Mouse (Mus musculus): Measurements from ENCODE around the gene Fbxo34. TPM values are rescaled to one million over a fixed set of nuclear protein-coding genes. Genes with fewer than 3 reads are reported as not detected.

The Fbxo34 gene
- total and polyA plus RNA-seq, 3 experiments = 17.9 to 27.5 (median 20.6) TPM

DNA sequence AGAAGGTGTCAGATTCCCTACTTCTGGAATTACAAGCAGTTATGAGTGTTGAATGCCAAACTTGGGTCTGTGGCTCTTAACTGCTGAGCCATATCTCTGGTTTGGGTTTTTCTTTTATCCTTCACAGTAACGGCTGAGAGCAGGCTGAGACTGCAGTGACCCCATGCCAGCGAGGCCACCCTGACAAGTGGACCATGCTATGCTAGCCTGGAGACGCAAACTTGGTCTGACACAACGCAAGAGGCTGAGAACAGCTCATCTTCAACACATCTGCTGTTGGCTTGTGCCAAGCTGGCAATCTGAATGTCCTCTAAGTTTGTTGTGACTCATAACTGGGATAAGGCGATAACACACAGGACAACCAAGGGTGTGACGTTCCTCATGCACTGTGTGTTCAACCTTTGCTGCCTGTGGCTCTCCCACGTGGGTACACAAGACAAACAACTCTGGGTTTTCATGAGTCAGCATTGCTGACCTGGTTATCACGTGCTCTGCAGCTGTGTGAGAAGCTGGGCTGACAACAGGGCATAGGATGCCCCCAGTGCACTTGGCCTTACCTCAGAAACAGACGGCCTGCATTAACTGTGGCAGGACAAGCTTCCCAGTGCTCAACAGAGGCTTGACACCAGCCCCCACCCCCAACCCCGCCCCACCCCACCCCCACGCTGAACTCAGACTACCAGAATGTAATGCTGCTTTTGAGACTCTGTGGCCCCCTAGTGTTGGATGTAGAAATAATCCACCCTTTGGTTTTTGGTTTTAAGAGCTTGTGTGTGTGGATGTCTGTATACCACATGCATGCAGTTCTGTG, 83.3 kb downstream of the Fbxo34 start:
- Histone ChIP-seq H3K36me3 (replicated peaks) (peaks cover 16% of the 10 kb centered on the region), H3K4me3 (ENCODE audit: low read depth, low read length) (peak overlapping the region; percentile 23; the same call in 1 of the 2 replicates), H3K9me3 (replicated peaks) (no peaks in the 10 kb centered on the region), H3K4me1 (ENCODE audit: insufficient read depth, low read depth, low read length) (peaks cover 41% of the 10 kb centered on the region), H3K27me3 (ENCODE audit: insufficient read depth, low read length) (no peaks in the 10 kb centered on the region)
- ATAC-seq (ENCODE audit: extremely low read depth, insufficient number of reproducible peaks, low FRiP score, poor library complexity, severe bottlenecking) = peak; percentile 93
- TF ChIP-seq POLR2AphosphoS5 (IDR thresholded peaks at IDR 0.05; ENCODE audit: insufficient replicate concordance, low read depth, low read length) (no peak), TAL1 (conservative IDR thresholded peaks at IDR 0.05; ENCODE audit: low read depth, low read length) (peak; percentile 78), GATA2 (IDR thresholded peaks at IDR 0.05; ENCODE audit: borderline replicate concordance, low read depth, low read length) (no peak)
- DNase-seq (ENCODE audit: low spot score) = peak; percentile 71

DNA sequence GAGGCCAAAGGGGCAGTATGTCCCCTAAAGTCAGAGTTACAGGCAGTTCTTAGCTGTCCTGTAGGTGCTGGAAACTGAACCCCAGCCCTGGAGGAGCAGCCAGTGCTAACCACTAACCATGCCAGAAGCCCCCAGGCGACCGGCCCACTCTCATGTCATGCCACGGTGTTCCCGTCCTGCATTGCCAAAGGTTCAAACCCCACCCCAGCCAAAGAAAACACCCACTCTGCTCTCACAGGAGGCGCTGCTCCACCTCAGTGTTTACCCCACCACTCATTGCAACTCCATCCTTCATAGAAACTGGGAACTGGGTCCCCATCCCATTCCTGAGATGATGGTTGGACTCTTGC, 83.9 kb downstream of the Fbxo34 start:
- Histone ChIP-seq H3K27me3 (ENCODE audit: insufficient read depth, low read length) (no peaks in the 10 kb centered on the region), H3K9me3 (replicated peaks) (no peaks in the 10 kb centered on the region), H3K4me1 (ENCODE audit: insufficient read depth, low read depth, low read length) (peaks cover 36% of the 10 kb centered on the region), H3K4me3 (ENCODE audit: low read depth, low read length) (peak overlapping the region; percentile 40; the same call in 1 of the 2 replicates), H3K36me3 (replicated peaks) (peaks cover 16% of the 10 kb centered on the region)
- TF ChIP-seq CTCF (IDR thresholded peaks at IDR 0.05; ENCODE audit: low read depth, low read length) (no peak), TAL1 (conservative IDR thresholded peaks at IDR 0.05; ENCODE audit: low read depth, low read length) (no peak), POLR2AphosphoS5 (IDR thresholded peaks at IDR 0.05; ENCODE audit: insufficient replicate concordance, low read depth, low read length) (no peak), GATA2 (IDR thresholded peaks at IDR 0.05; ENCODE audit: borderline replicate concordance, low read depth, low read length) (no peak), GATA1 (IDR thresholded peaks at IDR 0.05; ENCODE audit: borderline replicate concordance, low read length) (no peak)
- ATAC-seq (ENCODE audit: extremely low read depth, insufficient number of reproducible peaks, low FRiP score, poor library complexity, severe bottlenecking) (no peak), DNase-seq (ENCODE audit: low spot score) (no peak)

DNA sequence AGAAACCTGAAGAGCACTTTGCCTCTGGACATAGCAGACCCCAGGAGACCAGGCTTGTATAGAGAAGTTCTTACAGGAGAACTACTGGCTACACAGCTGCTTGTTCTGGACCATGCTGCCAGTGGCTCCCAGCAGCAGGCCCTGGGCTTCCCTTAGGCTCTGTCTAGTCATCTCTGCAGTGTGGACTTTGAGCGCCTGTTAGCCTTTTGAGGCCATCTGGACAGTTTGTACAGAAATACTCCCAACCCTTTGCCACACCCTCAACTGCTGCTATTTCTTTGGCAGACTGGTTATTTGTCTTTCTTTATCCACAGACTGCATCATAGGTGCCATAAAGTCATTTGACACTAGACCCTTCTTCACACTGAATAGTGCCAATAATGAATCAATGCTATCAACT, 84.9 kb downstream of the Fbxo34 start:
- H3K36me3 ChIP-seq (replicated peaks) = peaks cover 14% of the 10 kb centered on the region

DNA sequence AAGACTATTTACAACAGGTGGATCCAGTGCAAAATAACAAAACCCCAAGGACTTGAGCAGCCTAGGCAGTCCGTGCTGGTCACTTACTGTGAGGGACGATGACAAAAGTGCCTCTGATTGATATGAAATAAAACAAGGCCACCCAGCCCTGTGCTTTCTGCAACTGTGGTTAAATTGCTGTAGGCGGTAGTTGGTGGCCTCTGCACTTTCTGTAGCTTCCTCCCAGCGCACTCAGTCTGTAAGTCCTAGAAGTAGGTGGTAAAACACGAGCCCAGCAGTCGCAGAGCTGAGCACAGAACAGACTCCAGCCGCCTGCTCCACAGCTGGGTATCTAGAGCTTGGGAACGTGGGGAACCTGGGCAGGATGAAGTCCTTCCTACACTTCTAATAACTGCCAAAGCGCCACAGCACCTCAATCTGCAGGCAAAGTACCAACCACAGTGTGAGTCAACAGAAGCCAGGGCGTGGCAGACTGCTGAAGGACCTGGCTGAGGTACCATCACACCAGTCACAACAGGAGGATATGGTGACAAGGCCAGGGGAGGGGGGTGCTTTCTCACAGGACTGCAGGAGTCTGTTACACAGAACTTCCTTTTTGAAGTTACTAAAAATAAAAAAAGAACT, 91.2 kb downstream of the Fbxo34 start:
- Histone ChIP-seq H3K4me3 (ENCODE audit: low read depth, low read length) (no peak overlapping the region), H3K9me3 (replicated peaks) (no peaks in the 10 kb centered on the region), H3K36me3 (replicated peaks) (peaks cover 51% of the 10 kb centered on the region), H3K4me1 (ENCODE audit: insufficient read depth, low read depth, low read length) (peaks cover 38% of the 10 kb centered on the region), H3K27me3 (ENCODE audit: insufficient read depth, low read length) (no peaks in the 10 kb centered on the region)
- TF ChIP-seq GATA1 (IDR thresholded peaks at IDR 0.05; ENCODE audit: borderline replicate concordance, low read length) (no peak), CTCF (IDR thresholded peaks at IDR 0.05; ENCODE audit: low read depth, low read length) (no peak), TAL1 (conservative IDR thresholded peaks at IDR 0.05; ENCODE audit: low read depth, low read length) (no peak)
- ATAC-seq (ENCODE audit: extremely low read depth, insufficient number of reproducible peaks, low FRiP score, poor library complexity, severe bottlenecking) (no peak), DNase-seq (ENCODE audit: low spot score) (no peak)

More for the DNA sequence above, 84.9 kb downstream of the Fbxo34 start:
- Histone ChIP-seq H3K27me3 (ENCODE audit: insufficient read depth, low read length) (no peaks in the 10 kb centered on the region), H3K4me1 (ENCODE audit: insufficient read depth, low read depth, low read length) (peaks cover 34% of the 10 kb centered on the region), H3K9me3 (replicated peaks) (no peaks in the 10 kb centered on the region), H3K4me3 (ENCODE audit: low read depth, low read length) (no peak overlapping the region)
- DNase-seq (ENCODE audit: low spot score) (no peak), ATAC-seq (ENCODE audit: extremely low read depth, insufficient number of reproducible peaks, low FRiP score, poor library complexity, severe bottlenecking) (no peak)
- no peak for TF ChIP-seq TAL1 (conservative IDR thresholded peaks at IDR 0.05; ENCODE audit: low read depth, low read length)
- TF ChIP-seq POLR2AphosphoS5 (IDR thresholded peaks at IDR 0.05; ENCODE audit: insufficient replicate concordance, low read depth, low read length) = no peak
- no peak for TF ChIP-seq GATA2 (IDR thresholded peaks at IDR 0.05; ENCODE audit: borderline replicate concordance, low read depth, low read length)
- no peak for TF ChIP-seq GATA1 (IDR thresholded peaks at IDR 0.05; ENCODE audit: borderline replicate concordance, low read length)
- TF ChIP-seq CTCF (IDR thresholded peaks at IDR 0.05; ENCODE audit: low read depth, low read length) = no peak

DNA sequence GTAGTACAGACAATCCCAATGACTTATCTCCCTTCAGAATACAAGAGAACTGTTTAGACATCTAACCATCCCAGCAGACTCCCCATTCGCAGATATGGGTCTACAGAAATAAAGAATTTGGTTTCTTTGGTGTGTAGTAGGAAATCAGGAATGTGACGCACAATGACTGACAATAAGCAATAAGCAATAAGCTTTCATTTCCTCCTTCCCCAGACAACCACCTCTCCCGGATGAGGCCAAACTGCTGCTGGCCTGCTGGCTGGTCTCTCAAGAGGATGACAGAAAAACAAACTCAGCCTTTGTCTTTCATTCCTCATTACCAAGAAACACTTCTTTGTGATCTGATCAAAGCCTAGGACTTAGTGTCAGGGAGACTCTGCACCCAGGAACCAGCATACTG, 92.1 kb downstream of the Fbxo34 start:
- H3K4me1 ChIP-seq (ENCODE audit: insufficient read depth, low read depth, low read length) = peaks cover 36% of the 10 kb centered on the region
- H3K36me3 ChIP-seq (replicated peaks) = peaks cover 60% of the 10 kb centered on the region
- TF ChIP-seq CTCF (IDR thresholded peaks at IDR 0.05; ENCODE audit: low read depth, low read length) (no peak), TAL1 (conservative IDR thresholded peaks at IDR 0.05; ENCODE audit: low read depth, low read length) (no peak), GATA2 (IDR thresholded peaks at IDR 0.05; ENCODE audit: borderline replicate concordance, low read depth, low read length) (no peak), POLR2AphosphoS5 (IDR thresholded peaks at IDR 0.05; ENCODE audit: insufficient replicate concordance, low read depth, low read length) (no peak), GATA1 (IDR thresholded peaks at IDR 0.05; ENCODE audit: borderline replicate concordance, low read length) (no peak)
- no peak overlapping the region for H3K4me3 ChIP-seq (ENCODE audit: low read depth, low read length)
- ATAC-seq (ENCODE audit: extremely low read depth, insufficient number of reproducible peaks, low FRiP score, poor library complexity, severe bottlenecking) (no peak), DNase-seq (ENCODE audit: low spot score) (no peak)
- H3K9me3 ChIP-seq (replicated peaks) = no peaks in the 10 kb centered on the region
- no peaks in the 10 kb centered on the region for H3K27me3 ChIP-seq (ENCODE audit: insufficient read depth, low read length)

DNA sequence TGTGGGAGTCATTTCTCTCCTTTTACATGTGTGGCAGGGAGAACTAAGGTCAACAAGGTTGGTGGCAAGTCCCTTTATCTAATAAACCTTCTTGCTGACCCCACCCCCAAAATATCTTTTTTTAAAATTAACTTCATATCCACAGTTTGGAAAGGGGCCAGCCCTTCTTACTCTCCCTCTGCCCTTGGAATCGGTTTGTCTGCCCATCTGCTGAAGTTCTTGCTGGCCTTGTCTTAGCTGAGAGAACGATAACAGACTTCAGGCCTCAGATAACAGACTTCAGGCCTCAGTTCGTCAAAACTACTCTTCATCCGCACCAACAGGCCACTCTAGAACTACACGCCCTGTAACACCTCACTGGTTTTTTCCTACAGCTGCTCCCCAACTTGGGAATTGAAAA, 94.1 kb downstream of the Fbxo34 start:
- DNase-seq (ENCODE audit: low spot score) (no peak), ATAC-seq (ENCODE audit: extremely low read depth, insufficient number of reproducible peaks, low FRiP score, poor library complexity, severe bottlenecking) (no peak; the same call in 1 of the 2 replicates)
- Histone ChIP-seq H3K9me3 (replicated peaks) (no peaks in the 10 kb centered on the region), H3K4me1 (ENCODE audit: insufficient read depth, low read depth, low read length) (peaks cover 36% of the 10 kb centered on the region), H3K4me3 (ENCODE audit: low read depth, low read length) (no peak overlapping the region), H3K27me3 (ENCODE audit: insufficient read depth, low read length) (no peaks in the 10 kb centered on the region), H3K36me3 (replicated peaks) (peaks cover 80% of the 10 kb centered on the region)
- TF ChIP-seq GATA2 (IDR thresholded peaks at IDR 0.05; ENCODE audit: borderline replicate concordance, low read depth, low read length) = no peak
